Mouse (Mus musculus) liver, embryonic 11.5 days (tissue): ENCODE measurements around the gene Pard6b. TPM values are rescaled to one million over a fixed set of nuclear protein-coding genes. Genes with fewer than 3 reads are reported as not detected.

Experiments used
- ATAC-seq: fragments of 200-750 bp; cut with Nextera tagmentation; replicated peaks from 2 replicates; pipeline ENCODE4 v1.8.0; 2017; ENCODE audit warnings: moderate number of reproducible peaks, mild to moderate bottlenecking, moderate TSS enrichment, moderate library complexity; ENCODE audit not compliant: low FRiP score
- DNase-seq: peaks from one replicate; pipeline ENCODE4 v3.0.0-alpha.2; 2017; ENCODE audit warnings: low spot score
- H3K27ac ChIP-seq: fragments of 300-500 bp; sonication (generic); 2 replicates; pipeline ENCODE4 v1.5.1; 2014; ENCODE audit warnings: mild to moderate bottlenecking, low read depth, low read length, control low read depth
- H3K27me3 ChIP-seq: fragments of 300-500 bp; sonication (generic); replicated peaks from 2 replicates; pipeline ENCODE4 v1.6.1; 2014; ENCODE audit warnings: low read length, mixed read lengths; ENCODE audit not compliant: control insufficient read depth, insufficient read depth
- H3K36me3 ChIP-seq: fragments of 300-500 bp; sonication (generic); 2 replicates; pipeline ENCODE4 v1.6.1; 2014; ENCODE audit warnings: mild to moderate bottlenecking, low read length, moderate library complexity, mixed read lengths; ENCODE audit not compliant: control insufficient read depth, insufficient read depth
- H3K4me1 ChIP-seq: fragments of 300-500 bp; sonication (generic); replicated peaks from 2 replicates; pipeline ENCODE4 v1.6.1; 2014; ENCODE audit warnings: low read length, mixed read lengths; ENCODE audit not compliant: control insufficient read depth, insufficient read depth
- H3K4me2 ChIP-seq: fragments of 300-500 bp; sonication (generic); 2 replicates; pipeline ENCODE4 v1.6.1; 2014; ENCODE audit warnings: mild to moderate bottlenecking, control low read depth, moderate library complexity
- H3K4me3 ChIP-seq: fragments of 300-500 bp; sonication (generic); 2 replicates; pipeline ENCODE4 v1.5.1; 2014; ENCODE audit warnings: low read depth, low read length, control low read depth
- H3K9ac ChIP-seq: fragments of 300-500 bp; sonication (generic); 2 replicates; pipeline ENCODE4 v1.6.1; 2014; ENCODE audit warnings: low read depth, low read length, control low read depth
- H3K9me3 ChIP-seq: fragments of 300-500 bp; sonication (generic); 2 replicates; pipeline ENCODE4 v1.6.1; 2016; ENCODE audit warnings: low read length, inconsistent platforms, mixed read lengths; ENCODE audit not compliant: control insufficient read depth
- WGBS: fragments of 180-500 bp; shearing (Covaris S2); extraction: QIAGEN DNeasy Blood & Tissue Kit; methylation state at CpG from one replicate; pipeline ENCODE4 v1.1.7; 2014; 5-methylcytosine and 5-hydroxymethylcytosine counted together
- polyA plus RNA-seq: library from polyadenylated mRNA; unstranded; fragments of >200 nt; fragmentation: Nextera tagmentation; extraction: Ambion mirVana; gene quantifications from 2 replicates; pipeline ENCODE4 v1.2.1, GENCODE M21; 2014

The Pard6b gene
- polyA plus RNA-seq, 1 experiment from 2014 or later: 6.1 TPM

GRCm38 (mm10) chr2:168119123-168119522 is 38.3 kb downstream of the Pard6b start:
- Histone ChIP-seq H3K9me3 (no peaks in the 10 kb centered on the region), H3K9ac (no peak overlapping the region), H3K36me3 (no peaks in the 10 kb centered on the region), H3K27ac (no peak overlapping the region), H3K4me3 (no peak overlapping the region), H3K4me2 (no peak overlapping the region), H3K4me1 (peaks cover 12% of the 10 kb centered on the region), H3K27me3 (peaks cover 4% of the 10 kb centered on the region; the same call in 1 of the 2 replicates)
- DNase-seq (no peak), ATAC-seq (no peak)
- 42% methylated on average over 12 of the region's 12 CpGs for WGBS

GRCm38 (mm10) chr2:168120906-168121305 is 40.1 kb downstream of the Pard6b start:
- DNase-seq (no peak), ATAC-seq (no peak)
- Histone ChIP-seq H3K27ac (no peak overlapping the region), H3K9me3 (no peaks in the 10 kb centered on the region), H3K4me1 (peaks cover 9% of the 10 kb centered on the region), H3K4me2 (no peak overlapping the region), H3K27me3 (peaks cover 4% of the 10 kb centered on the region; the same call in 1 of the 2 replicates), H3K36me3 (no peaks in the 10 kb centered on the region), H3K4me3 (no peak overlapping the region), H3K9ac (no peak overlapping the region)
- 72% methylated on average over 4 of the region's 4 CpGs for WGBS

- Histone ChIP-seq H3K9ac (no peak overlapping the region), H3K4me1 (0 out of 2 replicates have a peak, but pooled peaks cover 3% of the 10 kb centered on the region), H3K27me3 (no peaks in the 10 kb centered on the region), H3K9me3 (no peaks in the 10 kb centered on the region), H3K27ac (no peak overlapping the region), H3K4me2 (no peak overlapping the region), H3K36me3 (no peaks in the 10 kb centered on the region), H3K4me3 (no peak overlapping the region)
- no peak for ATAC-seq
- WGBS: 86% methylated on average over 6 of the region's 6 CpGs
- DNase-seq: no peak
These were observed 42.8 kb downstream of the Pard6b start for GRCm38 (mm10) chr2:168123652-168124051.

GRCm38 (mm10) chr2:168125288-168126089 is 44.7 kb downstream of the Pard6b start:
- Histone ChIP-seq H3K27me3 (no peaks in the 10 kb centered on the region), H3K36me3 (no peaks in the 10 kb centered on the region), H3K4me2 (no peak overlapping the region), H3K9ac (peak overlapping the region; percentile 30; the same call in 1 of the 2 replicates), H3K4me1 (0 out of 2 replicates have a peak, but pooled peaks cover 4% of the 10 kb centered on the region), H3K4me3 (no peak overlapping the region), H3K9me3 (no peaks in the 10 kb centered on the region), H3K27ac (no peak overlapping the region)
- 41% methylated on average over 11 of the region's 11 CpGs for WGBS
- no peak for ATAC-seq
- DNase-seq: no peak

GRCm38 (mm10) chr2:168127767-168128166 is 47.0 kb downstream of the Pard6b start:
- Histone ChIP-seq H3K4me2 (no peak overlapping the region), H3K9ac (no peak overlapping the region), H3K9me3 (no peaks in the 10 kb centered on the region), H3K27me3 (no peaks in the 10 kb centered on the region), H3K4me3 (no peak overlapping the region), H3K36me3 (no peaks in the 10 kb centered on the region), H3K27ac (no peak overlapping the region), H3K4me1 (0 out of 2 replicates have a peak, but pooled peaks cover 4% of the 10 kb centered on the region)
- DNase-seq (no peak), ATAC-seq (no peak; the same call in 1 of the 2 replicates)
- 79% methylated on average over 14 of the region's 14 CpGs for WGBS

- Histone ChIP-seq H3K36me3 (no peaks in the 10 kb centered on the region), H3K27ac (0 out of 2 replicates have a peak overlapping the region, but pooled peaks have one; percentile 46), H3K4me3 (no peak overlapping the region), H3K27me3 (no peaks in the 10 kb centered on the region), H3K9ac (no peak overlapping the region), H3K9me3 (no peaks in the 10 kb centered on the region), H3K4me1 (0 out of 2 replicates have a peak, but pooled peaks cover 4% of the 10 kb centered on the region), H3K4me2 (no peak overlapping the region)
- DNase-seq (peak; percentile 85), ATAC-seq (peak; percentile 85)
- 36% methylated on average over 12 of the region's 14 CpGs for WGBS
These were observed 47.5 kb downstream of the Pard6b start for GRCm38 (mm10) chr2:168128211-168128859.

- 0 out of 2 replicates have a peak, but pooled peaks cover 4% of the 10 kb centered on the region for H3K4me1 ChIP-seq
- H3K4me2 ChIP-seq: no peak overlapping the region
- no peak for ATAC-seq
- no peaks in the 10 kb centered on the region for H3K27me3 ChIP-seq
- H3K4me3 ChIP-seq: no peak overlapping the region
- 83% methylated on average over 3 of the region's 3 CpGs for WGBS
- DNase-seq: no peak
- H3K9me3 ChIP-seq: no peaks in the 10 kb centered on the region
- H3K36me3 ChIP-seq: no peaks in the 10 kb centered on the region
- no peak overlapping the region; the same call in 1 of the 2 replicates for H3K9ac ChIP-seq
- no peak overlapping the region for H3K27ac ChIP-seq
These were observed 49.2 kb downstream of the Pard6b start for GRCm38 (mm10) chr2:168130046-168130445.

GRCm38 (mm10) chr2:168137161-168137560 is 56.4 kb downstream of the Pard6b start:
- H3K9ac ChIP-seq: no peak overlapping the region
- H3K27ac ChIP-seq: no peak overlapping the region
- no peak overlapping the region for H3K4me2 ChIP-seq
- H3K36me3 ChIP-seq: no peaks in the 10 kb centered on the region
- H3K4me1 ChIP-seq: no peaks in the 10 kb centered on the region
- DNase-seq (no peak), ATAC-seq (no peak)
- no peaks in the 10 kb centered on the region for H3K9me3 ChIP-seq
- H3K27me3 ChIP-seq: no peaks in the 10 kb centered on the region
- 77% methylated on average over 15 of the region's 15 CpGs for WGBS
- no peak overlapping the region for H3K4me3 ChIP-seq
